In genomic region chr3:113080704-113081103, GRCm38 (mm10) we compare ENCODE assay signal across 7 mouse cellular contexts.
DNase-seq lines count a peak whose midpoint lies in the region; ATAC-seq and TF ChIP-seq lines count a peak whose summit lies in the region.

No protein-coding gene starts in this region.

- no peaks in the 10 kb centered on the region for H3K9me3 ChIP-seq in liver, embryonic 11.5 days (ENCODE audit: control insufficient read depth, low read length)
- H3K9me3 ChIP-seq in forebrain, postnatal 0 days (ENCODE audit: low read length): no peaks in the 10 kb centered on the region

- intact Hi-C loops in left cerebral cortex, postnatal 10 days (cut with DNase I): no loop called here

- 2% methylated on average over 1 of the region's 1 CpGs for WGBS in liver, adult 2 months
- WGBS in liver, embryonic 11.5 days: 2% methylated on average over 1 of the region's 1 CpGs
- WGBS in forebrain, postnatal 0 days: 0% methylated on average over 1 of the region's 1 CpGs

- H3K9ac ChIP-seq in liver, adult 2 months (ENCODE audit: low read depth, low read length): no peak overlapping the region
- no peak overlapping the region for H3K9ac ChIP-seq in liver, embryonic 11.5 days (ENCODE audit: low read depth, low read length)
- H3K9ac ChIP-seq in forebrain, postnatal 0 days: no peak overlapping the region

- H3K4me2 ChIP-seq in liver, embryonic 11.5 days: no peak overlapping the region
- H3K4me2 ChIP-seq in forebrain, postnatal 0 days (ENCODE audit: low read depth): no peak overlapping the region

- no peak overlapping the region for H3K27ac ChIP-seq in liver, adult 2 months (replicated peaks; ENCODE audit: insufficient read depth, low read depth, low read length)
- no peak overlapping the region for H3K27ac ChIP-seq in liver, embryonic 11.5 days (ENCODE audit: low read depth, low read length)
- H3K27ac ChIP-seq in forebrain, postnatal 0 days (ENCODE audit: low read depth, low read length): no peak overlapping the region

- no peak for TF ChIP-seq POLR2A in liver, adult 2 months (IDR thresholded peaks at IDR 0.05; ENCODE audit: extremely low read depth, insufficient read depth, low read length)

- H3K4me3 ChIP-seq in liver, adult 2 months (ENCODE audit: insufficient read depth, low read depth, low read length): no peak overlapping the region
- H3K4me3 ChIP-seq in liver, embryonic 11.5 days (ENCODE audit: low read depth, low read length): no peak overlapping the region
- H3K4me3 ChIP-seq in forebrain, postnatal 0 days (ENCODE audit: low read depth, low read length): no peak overlapping the region

- no peaks in the 10 kb centered on the region for H3K79me2 ChIP-seq in liver, adult 2 months (ENCODE audit: control insufficient read depth, insufficient read depth, low read length)

- ATAC-seq in liver, embryonic 11.5 days (replicated peaks; ENCODE audit: low FRiP score): no peak
- peak; percentile 75; the same call in 1 of the 2 replicates for ATAC-seq in forebrain, postnatal 0 days

- H3K4me1 ChIP-seq in liver, adult 2 months (ENCODE audit: control insufficient read depth, insufficient read depth, low read length): no peaks in the 10 kb centered on the region
- H3K4me1 ChIP-seq in liver, embryonic 11.5 days (replicated peaks; ENCODE audit: control insufficient read depth, insufficient read depth, low read length): no peaks in the 10 kb centered on the region
- H3K4me1 ChIP-seq in forebrain, postnatal 0 days (ENCODE audit: insufficient read depth): no peaks in the 10 kb centered on the region

- H3K36me3 ChIP-seq in liver, adult 2 months (ENCODE audit: control insufficient read depth, insufficient read depth, low read length): no peaks in the 10 kb centered on the region
- no peaks in the 10 kb centered on the region for H3K36me3 ChIP-seq in liver, embryonic 11.5 days (ENCODE audit: control insufficient read depth, insufficient read depth, low read length)
- no peaks in the 10 kb centered on the region for H3K36me3 ChIP-seq in forebrain, postnatal 0 days (ENCODE audit: insufficient read depth)

- TF ChIP-seq CTCF in liver, adult 2 months (IDR thresholded peaks at IDR 0.05; ENCODE audit: low read depth, low read length): no peak
- TF ChIP-seq CTCF in forebrain, postnatal 0 days (IDR thresholded peaks at IDR 0.05; ENCODE audit: low read depth): peak; percentile 72

- DNase-seq in liver, adult 2 months (ENCODE audit: extremely low read depth, low read depth, low spot score): peak; percentile 27
- no peak for DNase-seq in liver, embryonic 11.5 days (ENCODE audit: low spot score)
- DNase-seq in NIH3T3 (ENCODE audit: low read depth): peak; percentile 75
- DNase-seq in c-Kit-positive CD71-positive TER-119-negative erythroid progenitor cells, embryonic 14.5 days (ENCODE audit: low read depth): peak; percentile 4
- peak; percentile 84 for DNase-seq in forebrain, postnatal 0 days
- DNase-seq in left cerebral cortex, postnatal 10 days (ENCODE audit: extremely low spot score in 1 of 2, low spot score in 2 of 2): peak; percentile 47 to 60
- DNase-seq in right cerebral cortex, postnatal 4 days: peak; percentile 88

- H3K27me3 ChIP-seq in liver, adult 2 months (ENCODE audit: control insufficient read depth, insufficient read depth, low read length): no peaks in the 10 kb centered on the region
- no peaks in the 10 kb centered on the region for H3K27me3 ChIP-seq in liver, embryonic 11.5 days (replicated peaks; ENCODE audit: control insufficient read depth, insufficient read depth, low read length)
- H3K27me3 ChIP-seq in forebrain, postnatal 0 days (ENCODE audit: insufficient read depth, low read length): no peaks in the 10 kb centered on the region
